Mouse (Mus musculus) cerebellum, adult 2 months (tissue): Measurements from ENCODE around the gene Lhx1. TPM values are rescaled to one million over a fixed set of nuclear protein-coding genes. Genes with fewer than 3 reads are reported as not detected.

Experiments used
- DNase-seq, 2 experiments: peaks; one replicate each; pipeline ENCODE4 v3.0.0; 2021
- H3K27ac ChIP-seq: fragments of 200-500 bp; 2 replicates; pipeline ENCODE4 v1.5.1; 2012; ENCODE audit warnings: low read length, control low read depth, inconsistent platforms; ENCODE audit not compliant: insufficient read depth
- H3K27me3 ChIP-seq: fragments of 200-500 bp; 2 replicates; pipeline ENCODE4 v1.6.1; 2012; ENCODE audit warnings: inconsistent platforms, mild to moderate bottlenecking, low read length, moderate library complexity; ENCODE audit not compliant: control insufficient read depth, insufficient read depth
- H3K4me1 ChIP-seq: fragments of 200-500 bp; 2 replicates; pipeline ENCODE4 v1.6.1; 2011; ENCODE audit warnings: low read length; ENCODE audit not compliant: control insufficient read depth, insufficient read depth
- H3K4me3 ChIP-seq: fragments of 200-500 bp; replicated peaks from 2 replicates; pipeline ENCODE3; 2011; ENCODE audit warnings: mild to moderate bottlenecking, low read depth, low read length, control low read depth; ENCODE audit not compliant: insufficient read depth
- CTCF ChIP-seq: fragments of 200-500 bp; IDR thresholded peaks from 2 replicates; pipeline ENCODE4 v1.5.1; 2011; ENCODE audit warnings: low read depth, mild to moderate bottlenecking, control low read depth, low read length, moderate library complexity, borderline replicate concordance; ENCODE audit not compliant: insufficient read depth
- POLR2A ChIP-seq: fragments of 200-500 bp; IDR thresholded peaks from 2 replicates; pipeline ENCODE4 v1.6.1; 2011; ENCODE audit warnings: low read length, control low read depth, borderline replicate concordance; ENCODE audit not compliant: insufficient read depth
- WGBS: fragments of 180-500 bp; shearing (Covaris S2); methylation state at CpG from one replicate; pipeline ENCODE4 v1.1.7; 2018; 5-methylcytosine and 5-hydroxymethylcytosine counted together
- polyA plus RNA-seq: library from polyadenylated mRNA; depleted of rRNA; stranded (reverse); fragments of >200 nt; gene quantifications from 2 replicates; pipeline ENCODE4 v1.2.3, GENCODE M21; 2012

Gene Lhx1
- polyA plus RNA-seq, 1 experiment: 37.3 TPM

DNA sequence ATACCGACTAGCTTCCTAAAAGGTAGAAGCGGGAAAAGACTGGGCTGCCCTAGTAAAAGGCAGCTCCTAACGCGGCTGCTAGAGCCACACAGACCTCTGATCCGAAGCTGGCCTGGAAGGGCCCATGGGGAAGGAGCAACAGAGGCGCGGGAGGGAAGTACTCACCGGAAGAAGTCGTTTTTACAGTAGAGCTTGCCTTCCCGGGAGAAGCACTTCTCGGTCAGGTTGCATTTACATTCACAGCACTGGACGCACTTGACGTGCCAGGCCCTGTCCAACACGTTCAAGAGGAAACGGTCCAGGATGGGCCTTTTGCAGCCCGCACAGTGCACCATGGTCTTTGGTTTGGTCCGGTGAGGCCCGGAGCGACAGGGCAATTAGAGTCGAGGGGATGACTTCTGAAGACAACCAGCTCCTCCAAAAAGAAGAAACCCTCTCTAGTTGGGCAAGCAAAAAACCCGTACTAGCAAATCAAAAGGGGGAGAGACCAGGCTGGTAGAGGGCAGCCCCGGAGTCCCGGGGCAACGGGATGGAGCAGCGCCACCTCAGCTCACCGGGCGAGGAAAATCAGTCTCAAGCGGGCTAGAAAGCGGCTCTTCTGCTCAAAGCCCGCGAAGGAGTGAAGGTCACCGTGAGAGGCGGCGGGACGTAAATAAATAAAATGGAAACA is 1.4 kb downstream of the Lhx1 start:
- H3K27me3 ChIP-seq: no peaks in the 10 kb centered on the region; the same call in 1 of the 2 replicates
- 2% methylated on average over 35 of the region's 35 CpGs for WGBS
- H3K4me1 ChIP-seq: peaks cover 19% of the 10 kb centered on the region
- TF ChIP-seq CTCF (no peak), POLR2A (peak; percentile 22; the same call in 1 of the 2 replicates)
- DNase-seq: peak; percentile 69 to 79
- peak overlapping the region; percentile 97 for H3K27ac ChIP-seq
- peak overlapping the region; percentile 99 for H3K4me3 ChIP-seq

DNA sequence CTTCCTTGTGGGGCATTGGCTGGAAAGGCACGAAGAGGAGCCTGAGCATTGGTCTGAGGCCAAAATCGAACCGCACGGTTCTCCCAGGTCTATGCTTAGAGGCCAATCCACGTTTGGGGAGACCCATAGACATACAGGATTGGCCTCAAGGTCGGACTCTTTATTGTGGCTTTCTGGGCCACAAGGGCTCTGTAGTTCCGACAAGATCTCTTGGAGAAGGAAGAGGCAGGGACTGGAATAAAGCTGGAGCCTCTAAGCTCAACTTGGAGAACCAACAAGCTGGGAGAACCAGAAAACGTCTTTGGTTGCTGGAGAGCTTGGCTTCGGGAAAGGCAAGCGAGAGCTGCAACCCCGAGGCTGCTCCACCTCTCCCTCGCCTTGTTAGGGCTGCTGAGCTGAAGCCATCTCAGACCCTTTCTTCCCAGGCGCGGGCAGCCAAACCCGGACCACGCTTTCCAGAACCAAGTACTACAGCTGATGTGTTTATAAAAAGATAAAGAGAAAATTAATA is 2.0 kb downstream of the Lhx1 start:
- Histone ChIP-seq H3K27me3 (no peaks in the 10 kb centered on the region; the same call in 1 of the 2 replicates), H3K27ac (peak overlapping the region; percentile 97), H3K4me1 (peaks cover 19% of the 10 kb centered on the region), H3K4me3 (peak overlapping the region; percentile 99)
- TF ChIP-seq CTCF (no peak), POLR2A (no peak)
- 2% methylated on average over 16 of the region's 16 CpGs for WGBS
- DNase-seq: peak; percentile 77 to 78

- peak; percentile 94 to 95 for DNase-seq
- under 1% methylated on average over 40 of the region's 40 CpGs for WGBS
- Histone ChIP-seq H3K27me3 (no peaks in the 10 kb centered on the region; the same call in 1 of the 2 replicates), H3K27ac (peak overlapping the region; percentile 97), H3K4me3 (peak overlapping the region; percentile 99), H3K4me1 (peaks cover 19% of the 10 kb centered on the region)
- no peak for TF ChIP-seq CTCF
- peak; percentile 50; the same call in 1 of the 2 replicates for TF ChIP-seq POLR2A
These were observed 2.6 kb downstream of the Lhx1 start for GRCm38 (mm10) chr11:84522577-84523320.

DNA sequence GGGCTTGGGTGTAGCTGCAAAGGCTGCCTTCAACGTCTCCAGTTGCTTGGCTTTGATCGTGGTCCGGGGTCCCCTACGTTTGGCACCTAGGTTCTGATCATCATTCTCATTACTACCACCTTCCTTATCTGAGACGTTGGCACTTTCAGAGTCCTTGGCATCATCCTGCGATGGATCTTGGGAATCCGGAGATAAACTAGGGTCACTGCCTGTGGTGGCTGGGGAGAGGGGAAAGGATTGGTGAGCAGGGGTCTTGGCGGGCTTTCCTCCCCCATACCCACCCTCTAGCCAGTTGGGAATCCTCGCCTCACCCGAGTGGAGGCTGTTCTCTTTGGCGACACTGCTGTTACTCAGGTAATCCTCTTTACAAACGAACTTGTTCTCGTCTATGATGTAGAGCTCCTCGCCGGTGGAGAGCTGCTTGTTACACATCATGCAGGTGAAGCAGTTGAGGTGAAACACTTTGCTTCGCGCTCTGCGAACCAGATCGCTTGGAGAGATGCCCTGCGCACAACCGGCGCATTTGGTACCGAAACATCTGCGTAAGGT is 3.5 kb downstream of the Lhx1 start:
- peak; percentile 50 to 66 for DNase-seq
- H3K4me3 ChIP-seq: peak overlapping the region; percentile 99
- 6% methylated on average over 24 of the region's 24 CpGs for WGBS
- H3K4me1 ChIP-seq: peaks cover 19% of the 10 kb centered on the region
- H3K27ac ChIP-seq: peak overlapping the region; percentile 97
- H3K27me3 ChIP-seq: no peaks in the 10 kb centered on the region; the same call in 1 of the 2 replicates
- TF ChIP-seq CTCF (no peak), POLR2A (no peak)

GRCm38 (mm10) chr11:84521071-84521390 is 4.3 kb downstream of the Lhx1 start:
- peaks cover 19% of the 10 kb centered on the region for H3K4me1 ChIP-seq
- H3K27ac ChIP-seq: peak overlapping the region; percentile 97
- H3K4me3 ChIP-seq: peak overlapping the region; percentile 59
- peak; percentile 53 to 55 for DNase-seq
- TF ChIP-seq POLR2A (no peak), CTCF (no peak)
- WGBS: 6% methylated on average over 3 of the region's 3 CpGs
- H3K27me3 ChIP-seq: no peaks in the 10 kb centered on the region; the same call in 1 of the 2 replicates

GRCm38 (mm10) chr11:84520269-84521070 is 4.9 kb downstream of the Lhx1 start:
- Histone ChIP-seq H3K27ac (peak overlapping the region; percentile 97), H3K27me3 (no peaks in the 10 kb centered on the region; the same call in 1 of the 2 replicates), H3K4me1 (peaks cover 19% of the 10 kb centered on the region), H3K4me3 (peak overlapping the region; percentile 59)
- TF ChIP-seq POLR2A (no peak), CTCF (no peak)
- peak in 1 of 2 experiments; percentile 44 for DNase-seq
- 11% methylated on average over 31 of the region's 31 CpGs for WGBS
